Mouse (Mus musculus): ENCODE measurements around the gene Tmem14c. TPM values are rescaled to one million over a fixed set of nuclear protein-coding genes. Genes with fewer than 3 reads are reported as not detected.

The Tmem14c gene
- total RNA-seq, 1 experiment from 2014 or later, result 128 TPM

Other genes starting within 250 kb of the Tmem14c start
- gene Gcnt2, start 156.5 kb upstream of the Tmem14c start, total RNA-seq (2017), result 42.3 and 55.9 TPM in 2 replicates
- 124 and 126 TPM in 2 replicates for gene Pak1ip1, start 15.3 kb upstream of the Tmem14c start, total RNA-seq (2017)
- not detected in 2 replicates for gene Mak, start 63.4 kb downstream of the Tmem14c start, total RNA-seq (2017)
- gene Gcm2, start 94.7 kb downstream of the Tmem14c start, total RNA-seq (2017), result not detected in 2 replicates
- gene Sycp2l, start 98.0 kb downstream of the Tmem14c start, total RNA-seq (2017), result not detected in 2 replicates
- gene Elovl2, start 204.1 kb downstream of the Tmem14c start, total RNA-seq (2017), result not detected in 2 replicates
- gene Smim13, start 233.6 kb downstream of the Tmem14c start, total RNA-seq (2017), result 20.8 and 22.7 TPM in 2 replicates

Data from common myeloid progenitor, adult 5-6 weeks (primary cell).